Comparison of ENCODE assay signal across 8 mouse cellular contexts in the genomic region with DNA sequence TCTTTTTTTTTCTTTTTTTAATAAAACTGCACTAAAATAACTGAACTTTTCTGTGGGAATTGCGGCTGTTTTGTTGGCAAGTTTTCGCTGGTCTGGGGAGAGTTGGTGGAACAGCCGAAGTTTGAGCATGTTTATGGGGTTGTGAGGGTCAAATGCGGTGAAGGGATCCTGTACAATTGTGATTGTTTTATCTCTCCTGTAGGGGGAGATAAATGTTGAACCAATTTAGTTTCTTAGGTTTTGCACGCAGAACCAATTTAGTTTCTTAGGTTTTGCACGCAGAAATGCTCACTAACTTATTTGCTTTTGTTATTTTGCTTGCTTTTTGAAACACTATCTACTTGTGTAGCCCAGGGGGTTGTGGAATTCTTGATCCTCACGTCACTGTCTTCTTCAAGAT. TPM values are rescaled to one million over a fixed set of nuclear protein-coding genes. Genes with fewer than 3 reads are reported as not detected.
DNase-seq lines count a peak whose midpoint lies in the region; ATAC-seq and TF ChIP-seq lines count a peak whose summit lies in the region.

No protein-coding gene starts in this region.

- H3K4me3 ChIP-seq in heart, adult 2 months = peak overlapping the region; percentile 65
- H3K4me3 ChIP-seq in embryonic facial prominence, embryonic 15.5 days (replicated peaks) = peak overlapping the region; percentile 68
- H3K4me3 ChIP-seq in intestine, embryonic 15.5 days (replicated peaks) = peak overlapping the region; percentile 80
- H3K4me3 ChIP-seq in midbrain, embryonic 10.5 days = peak overlapping the region; percentile 81

- TF ChIP-seq POLR2A in heart, adult 2 months (IDR thresholded peaks at IDR 0.05; ENCODE audit: insufficient read depth, low read depth, low read length) = no peak

- no peaks in the 10 kb centered on the region for H3K27me3 ChIP-seq in heart, adult 2 months (ENCODE audit: control insufficient read depth, insufficient read depth, low read length)
- peaks cover 11% of the 10 kb centered on the region for H3K27me3 ChIP-seq in embryonic facial prominence, embryonic 15.5 days
- no peaks in the 10 kb centered on the region for H3K27me3 ChIP-seq in intestine, embryonic 15.5 days (replicated peaks)
- H3K27me3 ChIP-seq in midbrain, embryonic 10.5 days (ENCODE audit: low read depth, poor library complexity, severe bottlenecking) = peaks cover 51% of the 10 kb centered on the region

- H3K9me3 ChIP-seq in embryonic facial prominence, embryonic 15.5 days (replicated peaks) = no peaks in the 10 kb centered on the region
- no peaks in the 10 kb centered on the region for H3K9me3 ChIP-seq in intestine, embryonic 15.5 days
- H3K9me3 ChIP-seq in midbrain, embryonic 10.5 days (replicated peaks) = no peaks in the 10 kb centered on the region

- H3K4me2 ChIP-seq in embryonic facial prominence, embryonic 15.5 days (replicated peaks) = peak overlapping the region; percentile 100
- H3K4me2 ChIP-seq in intestine, embryonic 15.5 days (replicated peaks) = peak overlapping the region; percentile 94

- 6% methylated on average over 7 of the region's 7 CpGs for WGBS in heart, adult 2 months
- WGBS in embryonic facial prominence, embryonic 15.5 days = 9% methylated on average over 7 of the region's 7 CpGs
- 15% methylated on average over 7 of the region's 7 CpGs for WGBS in intestine, embryonic 15.5 days
- WGBS in midbrain, embryonic 10.5 days = 14% methylated on average over 7 of the region's 7 CpGs

- H3K27ac ChIP-seq in heart, adult 2 months = peak overlapping the region; percentile 85
- no peak overlapping the region for H3K27ac ChIP-seq in embryonic facial prominence, embryonic 15.5 days (replicated peaks)
- no peak overlapping the region for H3K27ac ChIP-seq in intestine, embryonic 15.5 days
- H3K27ac ChIP-seq in midbrain, embryonic 10.5 days (replicated peaks) = no peak overlapping the region

- TF ChIP-seq CTCF in heart, adult 2 months (IDR thresholded peaks at IDR 0.05) = peak; percentile 70

- intact Hi-C loops in heart, adult 2 months (cut with DNase I) = loop anchor here (2.0 kb wide), 1 partner anchor 153 kb away; no protein-coding TSS in a partner anchor
- intact Hi-C loops in gastrocnemius, postnatal 14 days (cut with DNase I; ENCODE audit: low total_unique reads) = loop anchor here (10.0 kb wide), 1 partner anchor 613 kb away; no protein-coding TSS in a partner anchor

- no peaks in the 10 kb centered on the region for H3K36me3 ChIP-seq in heart, adult 2 months (ENCODE audit: control insufficient read depth, insufficient read depth, low read length)
- no peaks in the 10 kb centered on the region for H3K36me3 ChIP-seq in embryonic facial prominence, embryonic 15.5 days
- H3K36me3 ChIP-seq in intestine, embryonic 15.5 days = no peaks in the 10 kb centered on the region
- H3K36me3 ChIP-seq in midbrain, embryonic 10.5 days = no peaks in the 10 kb centered on the region

- DNase-seq in heart, adult 2 months = no peak
- no peak for DNase-seq in heart, postnatal 4 days
- peak; percentile 37 for DNase-seq in ES-CJ7 (ENCODE audit: low read depth, low spot score)
- no peak for DNase-seq in midbrain, embryonic 10.5 days (ENCODE audit: low spot score)
- no peak for DNase-seq in left cerebral cortex, adult 8-10 months (ENCODE audit: low spot score in 2 of 2)
- no peak for DNase-seq in gastrocnemius, postnatal 14 days

- H3K9ac ChIP-seq in heart, adult 2 months (ENCODE audit: low read depth, low read length) = peak overlapping the region; percentile 56; the same call in 1 of the 2 replicates
- no peak overlapping the region for H3K9ac ChIP-seq in embryonic facial prominence, embryonic 15.5 days
- H3K9ac ChIP-seq in intestine, embryonic 15.5 days = peak overlapping the region; percentile 75

- no peak for ATAC-seq in embryonic facial prominence, embryonic 15.5 days (ENCODE audit: insufficient number of reproducible peaks, low FRiP score, low TSS enrichment, low read depth)
- no peak for ATAC-seq in intestine, embryonic 15.5 days

- no peak for TF ChIP-seq EP300 in heart, adult 2 months (IDR thresholded peaks at IDR 0.05; ENCODE audit: insufficient read depth, low read depth, low read length)

- no peaks in the 10 kb centered on the region for H3K79me2 ChIP-seq in heart, adult 2 months (replicated peaks; ENCODE audit: control insufficient read depth, insufficient read depth, low read length)

- peaks cover 1% of the 10 kb centered on the region for H3K4me1 ChIP-seq in heart, adult 2 months (ENCODE audit: control insufficient read depth, insufficient read depth, low read length)
- H3K4me1 ChIP-seq in embryonic facial prominence, embryonic 15.5 days = peaks cover 14% of the 10 kb centered on the region; the same call in 1 of the 2 replicates
- H3K4me1 ChIP-seq in intestine, embryonic 15.5 days (replicated peaks) = no peaks in the 10 kb centered on the region
- H3K4me1 ChIP-seq in midbrain, embryonic 10.5 days = peaks cover 19% of the 10 kb centered on the region

RNA-seq across cellular contexts. Expression of a gene that starts 1.7 kb away (rescaled TPM):
- 10 to 100 TPM; 62.6 to 66.9 TPM for total RNA-seq in heart, adult 2 months (2021)
- polyA plus RNA-seq in heart, adult 2 months (2012; rRNA removed) = 16.2 and 32.9 TPM in 2 replicates
- 10 to 100 TPM; 54.3 to 56.0 TPM for total RNA-seq in heart, postnatal 4 days (2021)
- polyA plus RNA-seq in embryonic facial prominence, embryonic 15.5 days (2015; fragmentation: Nextera tagmentation; extraction: Ambion mirVana) = 2.2 and 2.7 TPM in 2 replicates
- 10.4 and 14.0 TPM in 2 replicates for polyA plus RNA-seq in intestine, embryonic 15.5 days (2015; fragmentation: Nextera tagmentation; extraction: Ambion mirVana)
- polyA plus RNA-seq in midbrain, embryonic 10.5 days (2016; fragmentation: Nextera tagmentation; extraction: Ambion mirVana) = 1.7 and 2.0 TPM in 2 replicates
- total RNA-seq in left cerebral cortex, adult 8-10 months (2022) = 10 to 100 TPM; 19.7 to 23.1 (median 22.4) TPM
- 10 to 100 TPM; 65.8 to 66.1 TPM for total RNA-seq in gastrocnemius, postnatal 14 days (2021)

RNA-seq across cellular contexts. Expression of a gene that starts 49.0 kb away (rescaled TPM):
- total RNA-seq in heart, adult 2 months (2021) = under 1 TPM in 1 of 2 experiments, not detected in 1; 0.23 TPM
- 0.06 TPM in 2 replicates for polyA plus RNA-seq in heart, adult 2 months (2012; rRNA removed)
- total RNA-seq in heart, postnatal 4 days (2021) = under 1 TPM in 1 of 2 experiments, not detected in 1; 0.14 TPM
- polyA plus RNA-seq in embryonic facial prominence, embryonic 15.5 days (2015; fragmentation: Nextera tagmentation; extraction: Ambion mirVana) = 0.18 and 0.21 TPM in 2 replicates
- 0.09 and 0.29 TPM in 2 replicates for polyA plus RNA-seq in intestine, embryonic 15.5 days (2015; fragmentation: Nextera tagmentation; extraction: Ambion mirVana)
- 0.15 and 0.19 TPM in 2 replicates for polyA plus RNA-seq in midbrain, embryonic 10.5 days (2016; fragmentation: Nextera tagmentation; extraction: Ambion mirVana)
- total RNA-seq in left cerebral cortex, adult 8-10 months (2022) = under 1 TPM in 2 of 4 experiments, not detected in 2; 0.15 to 0.41 TPM
- total RNA-seq in gastrocnemius, postnatal 14 days (2021) = under 1 TPM in 1 of 2 experiments, not detected in 1; 0.16 TPM
